ENCODE assay signal across 16 mouse cellular contexts in genomic region chr11:97509715-97510485, GRCm38 (mm10). TPM values are rescaled to one million over a fixed set of nuclear protein-coding genes. Genes with fewer than 3 reads are reported as not detected.
DNase-seq lines count a peak whose midpoint lies in the region; ATAC-seq and TF ChIP-seq lines count a peak whose summit lies in the region.
"Had no signal": no experiment of that assay in that cellular context is flagged by ENCODE, and none has a peak within 500 bp of the region (broad histone marks: within the 10 kb centered on the region; RNA-seq: fewer than 3 reads in every experiment).

No protein-coding gene starts in this region.

- H3K36me3 ChIP-seq in forebrain, embryonic 10.5 days (replicated peaks), result peaks cover 7% of the 10 kb centered on the region
- 0 out of 2 replicates have a peak, but pooled peaks cover 1% of the 10 kb centered on the region for H3K36me3 ChIP-seq in forebrain, embryonic 15.5 days
- no peaks in the 10 kb centered on the region for H3K36me3 ChIP-seq in thymus, adult 2 months (ENCODE audit: control insufficient read depth, insufficient read depth, low read length)
- H3K36me3 ChIP-seq in midbrain, embryonic 16.5 days (ENCODE audit: control insufficient read depth, insufficient read depth, low read length), result peaks cover 10% of the 10 kb centered on the region

- 65% methylated on average over 24 of the region's 24 CpGs for WGBS in forebrain, embryonic 10.5 days
- 53% methylated on average over 24 of the region's 24 CpGs for WGBS in forebrain, embryonic 15.5 days
- 46% methylated on average over 24 of the region's 24 CpGs for WGBS in thymus, adult 2 months
- WGBS in midbrain, embryonic 16.5 days, result 54% methylated on average over 24 of the region's 24 CpGs

- H3K4me1 ChIP-seq in forebrain, embryonic 10.5 days, result peaks cover 44% of the 10 kb centered on the region
- H3K4me1 ChIP-seq in forebrain, embryonic 15.5 days, result 0 out of 2 replicates have a peak, but pooled peaks cover 3% of the 10 kb centered on the region
- H3K4me1 ChIP-seq in thymus, adult 2 months (replicated peaks; ENCODE audit: control insufficient read depth, insufficient read depth, low read length), result peaks cover 48% of the 10 kb centered on the region
- H3K4me1 ChIP-seq in midbrain, embryonic 16.5 days (ENCODE audit: control insufficient read depth, insufficient read depth, low read length), result peaks cover 9% of the 10 kb centered on the region

- no peak for TF ChIP-seq POLR2A in thymus, adult 2 months (IDR thresholded peaks at IDR 0.05; ENCODE audit: control insufficient read depth, extremely low read depth, insufficient read depth, low read length, poor library complexity)

- no peaks in the 10 kb centered on the region; the same call in 1 of the 2 replicates for H3K9me3 ChIP-seq in forebrain, embryonic 10.5 days
- no peaks in the 10 kb centered on the region for H3K9me3 ChIP-seq in forebrain, embryonic 15.5 days
- H3K9me3 ChIP-seq in midbrain, embryonic 16.5 days (replicated peaks; ENCODE audit: control insufficient read depth, low read length, poor library complexity, severe bottlenecking), result no peaks in the 10 kb centered on the region

- H3K4me2 ChIP-seq in forebrain, embryonic 15.5 days (replicated peaks), result no peak overlapping the region
- H3K4me2 ChIP-seq in midbrain, embryonic 16.5 days (ENCODE audit: low read length), result no peak overlapping the region

- no peak for ATAC-seq in forebrain, embryonic 15.5 days (replicated peaks)
- ATAC-seq in midbrain, embryonic 16.5 days, result peak; percentile 41; the same call in 1 of the 2 replicates
- ATAC-seq in granulocyte monocyte progenitor cell, adult 5-6 weeks (replicated peaks; ENCODE audit: poor library complexity, severe bottlenecking), result no peak

- DNase-seq in forebrain, embryonic 10.5 days (ENCODE audit: extremely low spot score, low spot score), result no peak
- DNase-seq in thymus, adult 2 months, result peak; percentile 23
- no peak for DNase-seq in thymus, adult 18-20 months
- DNase-seq in ovary, postnatal 10 days (ENCODE audit: low spot score), result no peak
- no peak for DNase-seq in urinary bladder, postnatal 36 days (ENCODE audit: low spot score in 2 of 2)
- DNase-seq: cerebellum, adult 8-10 months; heart, adult 2 months; heart, postnatal 4 days; kidney, adult 2 months; liver had no signal

- H3K9ac ChIP-seq in forebrain, embryonic 15.5 days (replicated peaks), result no peak overlapping the region
- 0 out of 2 replicates have a peak overlapping the region, but pooled peaks have one; percentile 10 for H3K9ac ChIP-seq in midbrain, embryonic 16.5 days (ENCODE audit: low read depth, low read length)

- peaks cover 5% of the 10 kb centered on the region; the same call in 1 of the 2 replicates for H3K27me3 ChIP-seq in forebrain, embryonic 10.5 days (ENCODE audit: poor library complexity, severe bottlenecking)
- no peaks in the 10 kb centered on the region for H3K27me3 ChIP-seq in forebrain, embryonic 15.5 days
- H3K27me3 ChIP-seq in thymus, adult 2 months (ENCODE audit: control insufficient read depth, insufficient read depth, low read length), result no peaks in the 10 kb centered on the region
- no peaks in the 10 kb centered on the region for H3K27me3 ChIP-seq in midbrain, embryonic 16.5 days (ENCODE audit: control insufficient read depth, insufficient read depth, low read depth, low read length)

- H3K27ac ChIP-seq in forebrain, embryonic 10.5 days, result peak overlapping the region; percentile 60; the same call in 1 of the 2 replicates
- no peak overlapping the region for H3K27ac ChIP-seq in forebrain, embryonic 15.5 days (replicated peaks)
- peak overlapping the region; percentile 65; the same call in 1 of the 2 replicates for H3K27ac ChIP-seq in thymus, adult 2 months (ENCODE audit: control insufficient read depth, insufficient read depth, low read length)
- no peak overlapping the region; the same call in 1 of the 2 replicates for H3K27ac ChIP-seq in midbrain, embryonic 16.5 days (ENCODE audit: low read length)
- H3K27ac ChIP-seq: heart, adult 2 months; layer of hippocampus, adult 2 months had no signal

- no peak for TF ChIP-seq CTCF in thymus, adult 2 months (IDR thresholded peaks at IDR 0.05; ENCODE audit: borderline replicate concordance, control insufficient read depth, extremely low read depth, insufficient read depth, low read length, poor library complexity)

- no peak overlapping the region; the same call in 1 of the 2 replicates for H3K4me3 ChIP-seq in forebrain, embryonic 10.5 days
- no peak overlapping the region for H3K4me3 ChIP-seq in forebrain, embryonic 15.5 days
- no peak overlapping the region for H3K4me3 ChIP-seq in thymus, adult 2 months (ENCODE audit: control insufficient read depth, insufficient read depth, low read length)
- no peak overlapping the region for H3K4me3 ChIP-seq in midbrain, embryonic 16.5 days (ENCODE audit: low read depth, low read length)
- H3K4me3 ChIP-seq: heart, adult 2 months; layer of hippocampus, adult 2 months had no signal

RNA-seq across cellular contexts. Expression of gene 4933428G20Rik, which starts 9.8 kb away (rescaled TPM):
- polyA plus RNA-seq in forebrain, embryonic 10.5 days (2016; fragmentation: Nextera tagmentation; extraction: Ambion mirVana), result 0.30 and 0.41 TPM in 2 replicates
- 1.0 and 1.1 TPM in 2 replicates for polyA plus RNA-seq in forebrain, embryonic 15.5 days (2015; fragmentation: Nextera tagmentation; extraction: Ambion mirVana)
- not detected in 2 replicates for polyA plus RNA-seq in thymus, adult 2 months (2012; rRNA removed)
- 1.2 and 1.3 TPM in 2 replicates for polyA plus RNA-seq in midbrain, embryonic 16.5 days (2015; fragmentation: Nextera tagmentation; extraction: Ambion mirVana)
- total RNA-seq in granulocyte monocyte progenitor cell, adult 5-6 weeks (2014; fragmentation: Nextera tagmentation), result not detected in 2 replicates
- total RNA-seq in granulocyte monocyte progenitor cell, adult 5-6 weeks (2017), result 0.22 TPM in 1 of 2 replicates, not detected in the other
- total RNA-seq: heart, adult 2 months; heart, postnatal 4 days; MEL had no signal
- polyA plus RNA-seq: embryonic facial prominence, embryonic 11.5 days; heart, adult 2 months; kidney, adult 2 months had no signal

Comparison
In these comparisons a context has a peak if more than half of its experiments do, and no peak if none do; other contexts are left out.
1. H3K27ac ChIP-seq: peak in forebrain, embryonic 10.5 days (single experiment) and thymus, adult 2 months (single experiment); none in forebrain, embryonic 15.5 days (single experiment) and midbrain, embryonic 16.5 days (single experiment).